Mouse (Mus musculus): ENCODE measurements around the gene Gm47996. TPM values are rescaled to one million over a fixed set of nuclear protein-coding genes. Genes with fewer than 3 reads are reported as not detected.
"Not testable (repeated sequence)": the region's sequence is repeated elsewhere in the genome, so short reads cannot be mapped to it uniquely, and the experiment has no call there.

Gm47996 gene
- polyA plus RNA-seq, 2 experiments: 0.46 to 0.52 TPM

DNA sequence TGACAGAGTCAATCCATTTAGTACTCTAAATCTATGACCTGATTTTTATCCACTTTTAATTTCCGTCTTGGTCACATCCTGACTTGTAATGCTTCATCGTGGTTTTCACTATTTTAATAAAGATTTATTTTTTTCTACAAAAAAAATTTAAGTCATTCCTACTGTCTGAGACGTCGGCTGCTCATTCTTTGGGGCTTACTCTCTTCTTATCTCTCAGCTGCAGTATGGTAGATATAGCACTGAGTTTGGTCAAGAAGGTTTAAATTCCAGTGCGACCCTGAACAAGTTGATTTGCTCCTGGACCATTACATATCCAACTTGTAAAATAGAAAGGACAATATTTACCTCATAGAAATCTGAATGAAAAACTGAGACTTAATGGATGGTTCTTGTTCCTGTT, 1.7 kb downstream of the Gm47996 start:
- H3K27me3 ChIP-seq (ENCODE audit: control insufficient read depth, insufficient read depth, low read length); H3K27ac ChIP-seq; H3K9me3 ChIP-seq (ENCODE audit: control insufficient read depth, low read length); ATAC-seq (ENCODE audit: insufficient read depth); H3K9ac ChIP-seq (replicated peaks); H3K36me3 ChIP-seq (replicated peaks; ENCODE audit: control insufficient read depth, insufficient read depth, low read depth); H3K4me3 ChIP-seq (ENCODE audit: insufficient read depth in 1 of 2, low read depth in 2 of 2, low read length in 2 of 2): not testable (repeated sequence)
- TF ChIP-seq EP300 (IDR thresholded peaks at IDR 0.05; ENCODE audit: low read depth): peak; percentile 41
- Histone ChIP-seq H3K4me2 (ENCODE audit: low read depth) (peak overlapping the region; percentile 24; the same call in 1 of the 2 replicates), H3K4me1 (replicated peaks; ENCODE audit: control insufficient read depth in 2 of 2, insufficient read depth in 2 of 2, low read length in 1 of 2) (peaks cover 11 to 19% of the 10 kb centered on the region in 2 experiments; a peak in 3 of 4 replicates)
- WGBS (ENCODE audit: insufficient replicate concordance): 17% methylated on average over 5 of the region's 5 CpGs
- DNase-seq (ENCODE audit: low read depth in 3 of 3, low spot score in 3 of 3): peak in 2 of 3 experiments; percentile 19 to 30

DNA sequence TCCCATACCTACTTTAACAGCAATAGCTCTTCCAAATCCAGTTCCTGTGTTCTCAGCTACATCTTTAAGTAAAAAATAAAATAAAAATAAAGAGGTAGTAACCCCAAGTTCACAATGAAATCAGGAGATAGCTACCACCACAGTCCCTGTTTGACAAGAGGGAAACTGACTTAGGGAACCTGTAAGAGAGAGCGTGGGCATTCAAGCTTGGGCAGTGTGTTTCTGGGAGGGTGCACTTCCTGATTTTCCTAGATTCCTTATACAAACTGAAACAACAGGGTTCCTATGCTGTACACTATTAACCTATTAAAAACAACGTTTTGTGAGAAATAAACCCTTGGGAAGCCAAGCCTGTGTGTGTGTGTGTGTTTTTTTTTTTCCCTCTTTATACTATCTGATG, 4.9 kb downstream of the Gm47996 start:
- WGBS (ENCODE audit: insufficient replicate concordance): 40% methylated on average over 2 of the region's 2 CpGs
- Histone ChIP-seq H3K27me3 (ENCODE audit: control insufficient read depth, insufficient read depth, low read length) (no peaks in the 10 kb centered on the region), H3K4me1 (replicated peaks; ENCODE audit: control insufficient read depth in 2 of 2, insufficient read depth in 2 of 2, low read length in 1 of 2) (peaks cover 9 to 25% of the 10 kb centered on the region in 2 experiments; a peak in 3 of 4 replicates), H3K9ac (replicated peaks) (no peak overlapping the region), H3K36me3 (replicated peaks; ENCODE audit: control insufficient read depth, insufficient read depth, low read depth) (no peaks in the 10 kb centered on the region), H3K9me3 (ENCODE audit: control insufficient read depth, low read length) (no peaks in the 10 kb centered on the region), H3K4me3 (ENCODE audit: insufficient read depth in 1 of 2, low read depth in 2 of 2, low read length in 2 of 2) (no peak overlapping the region), H3K4me2 (ENCODE audit: low read depth) (no peak overlapping the region), H3K27ac (no peak overlapping the region)
- DNase-seq (ENCODE audit: low read depth in 3 of 3, low spot score in 3 of 3) (no peak), ATAC-seq (ENCODE audit: insufficient read depth) (no peak)
- no peak for TF ChIP-seq CTCF (IDR thresholded peaks at IDR 0.05; ENCODE audit: low read depth)
- TF ChIP-seq EP300 (IDR thresholded peaks at IDR 0.05; ENCODE audit: low read depth): no peak

DNA sequence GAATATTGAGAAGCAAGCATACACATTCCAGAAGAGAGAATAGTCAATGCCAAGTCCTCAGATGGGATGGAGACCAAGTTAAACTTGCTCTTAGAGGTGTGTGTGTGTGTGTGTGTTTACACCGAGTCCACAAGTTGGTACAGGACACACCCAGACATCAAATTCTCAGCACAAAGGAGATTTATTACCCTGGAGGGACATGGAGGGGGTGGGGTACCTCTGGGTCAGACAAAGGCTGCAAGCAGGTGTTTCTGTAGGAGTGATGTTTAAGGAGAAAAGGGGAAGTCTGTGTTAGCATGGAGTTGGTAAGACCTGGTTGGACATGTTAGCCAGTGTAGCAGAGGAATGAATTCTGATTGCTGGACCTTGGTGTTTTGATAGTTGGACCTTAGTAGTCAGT, 6.1 kb downstream of the Gm47996 start:
- no peaks in the 10 kb centered on the region for H3K36me3 ChIP-seq (replicated peaks; ENCODE audit: control insufficient read depth, insufficient read depth, low read depth)

DNA sequence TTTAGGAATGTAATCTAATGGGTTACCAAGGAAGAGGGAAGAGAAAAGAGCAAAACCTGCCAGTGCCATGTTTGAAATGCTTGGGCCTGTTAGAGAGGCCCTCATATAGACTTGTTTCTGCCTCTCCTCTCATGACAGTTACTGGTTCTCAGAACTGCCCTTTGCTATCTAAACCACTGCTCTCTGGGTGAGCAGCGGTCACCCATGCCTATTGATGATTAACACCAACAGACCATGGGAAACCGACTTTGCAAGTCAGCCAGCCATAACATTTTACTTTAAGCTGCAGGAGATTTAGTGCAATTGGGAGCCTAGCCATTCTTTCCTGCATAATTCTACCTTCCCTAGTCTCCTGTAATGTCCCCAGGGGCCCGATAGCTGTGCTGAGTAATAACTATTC, 6.5 kb downstream of the Gm47996 start:
- Histone ChIP-seq H3K4me2 (ENCODE audit: low read depth) (no peak overlapping the region), H3K36me3 (replicated peaks; ENCODE audit: control insufficient read depth, insufficient read depth, low read depth) (no peaks in the 10 kb centered on the region), H3K9ac (replicated peaks) (no peak overlapping the region), H3K27me3 (ENCODE audit: control insufficient read depth, insufficient read depth, low read length) (no peaks in the 10 kb centered on the region), H3K4me1 (replicated peaks; ENCODE audit: control insufficient read depth in 2 of 2, insufficient read depth in 2 of 2, low read length in 1 of 2) (peaks cover 9 to 23% of the 10 kb centered on the region in 2 experiments; a peak in 3 of 4 replicates), H3K27ac (no peak overlapping the region), H3K9me3 (ENCODE audit: control insufficient read depth, low read length) (no peaks in the 10 kb centered on the region), H3K4me3 (ENCODE audit: insufficient read depth in 1 of 2, low read depth in 2 of 2, low read length in 2 of 2) (no peak overlapping the region)
- peak; percentile 54 for ATAC-seq (ENCODE audit: insufficient read depth)
- DNase-seq (ENCODE audit: low read depth in 3 of 3, low spot score in 3 of 3): peak in 1 of 3 experiments; percentile 11
- WGBS (ENCODE audit: insufficient replicate concordance): 32% methylated on average over 3 of the region's 3 CpGs
- no peak for TF ChIP-seq CTCF (IDR thresholded peaks at IDR 0.05; ENCODE audit: low read depth)
- no peak for TF ChIP-seq EP300 (IDR thresholded peaks at IDR 0.05; ENCODE audit: low read depth)

More for the DNA sequence above, 6.1 kb downstream of the Gm47996 start:
- no peak overlapping the region for H3K9ac ChIP-seq (replicated peaks)
- no peak overlapping the region for H3K27ac ChIP-seq
- no peak for DNase-seq (ENCODE audit: low read depth in 3 of 3, low spot score in 3 of 3)
- peaks cover 9 to 24% of the 10 kb centered on the region in 2 experiments; a peak in 3 of 4 replicates for H3K4me1 ChIP-seq (replicated peaks; ENCODE audit: control insufficient read depth in 2 of 2, insufficient read depth in 2 of 2, low read length in 1 of 2)
- no peaks in the 10 kb centered on the region for H3K9me3 ChIP-seq (ENCODE audit: control insufficient read depth, low read length)
- no peak overlapping the region for H3K4me2 ChIP-seq (ENCODE audit: low read depth)
- ATAC-seq (ENCODE audit: insufficient read depth): no peak
- H3K27me3 ChIP-seq (ENCODE audit: control insufficient read depth, insufficient read depth, low read length): no peaks in the 10 kb centered on the region
- H3K4me3 ChIP-seq (ENCODE audit: insufficient read depth in 1 of 2, low read depth in 2 of 2, low read length in 2 of 2): no peak overlapping the region
- TF ChIP-seq EP300 (IDR thresholded peaks at IDR 0.05; ENCODE audit: low read depth) (no peak), CTCF (IDR thresholded peaks at IDR 0.05; ENCODE audit: low read depth) (no peak)
- WGBS (ENCODE audit: insufficient replicate concordance): 21% methylated on average over 1 of the region's 1 CpGs

DNA sequence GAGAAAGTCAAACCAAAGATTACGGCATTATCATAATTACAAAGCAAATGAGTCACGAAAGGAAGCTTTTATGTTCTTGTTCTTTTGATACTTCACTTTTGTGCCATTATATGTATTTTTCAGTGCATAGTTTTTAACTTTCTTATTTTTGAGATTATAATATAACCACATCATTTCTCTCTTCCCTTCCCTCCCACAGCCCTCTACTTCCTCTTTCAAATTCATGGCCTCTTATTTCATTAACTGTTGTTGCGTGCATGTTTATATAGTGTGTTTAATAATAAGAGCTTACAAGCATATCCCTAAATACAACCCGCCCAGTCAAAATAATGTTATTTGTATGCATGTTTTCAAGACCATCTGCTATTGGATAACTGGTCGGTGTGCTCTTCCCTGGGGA, 9.1 kb downstream of the Gm47996 start:
- H3K27me3 ChIP-seq (ENCODE audit: control insufficient read depth, insufficient read depth, low read length): no peaks in the 10 kb centered on the region
- H3K36me3 ChIP-seq (replicated peaks; ENCODE audit: control insufficient read depth, insufficient read depth, low read depth): no peaks in the 10 kb centered on the region
- ATAC-seq (ENCODE audit: insufficient read depth): no peak

More for the DNA sequence above, 9.1 kb downstream of the Gm47996 start:
- no peak overlapping the region for H3K27ac ChIP-seq
- H3K4me3 ChIP-seq (ENCODE audit: insufficient read depth in 1 of 2, low read depth in 2 of 2, low read length in 2 of 2): no peak overlapping the region
- H3K4me1 ChIP-seq (replicated peaks; ENCODE audit: control insufficient read depth in 2 of 2, insufficient read depth in 2 of 2, low read length in 1 of 2): peaks cover 4 to 19% of the 10 kb centered on the region in 2 experiments; a peak in 3 of 4 replicates
- WGBS (ENCODE audit: insufficient replicate concordance): 78% methylated on average over 5 of the region's 5 CpGs
- no peak for DNase-seq (ENCODE audit: low read depth in 3 of 3, low spot score in 3 of 3)
- no peak overlapping the region for H3K4me2 ChIP-seq (ENCODE audit: low read depth)
- H3K9me3 ChIP-seq (ENCODE audit: control insufficient read depth, low read length): no peaks in the 10 kb centered on the region
- TF ChIP-seq CTCF (IDR thresholded peaks at IDR 0.05; ENCODE audit: low read depth) (no peak), EP300 (IDR thresholded peaks at IDR 0.05; ENCODE audit: low read depth) (no peak)
- H3K9ac ChIP-seq (replicated peaks): no peak overlapping the region
